Mouse (Mus musculus): ENCODE measurements around the gene Ddn. TPM values are rescaled to one million over a fixed set of nuclear protein-coding genes. Genes with fewer than 3 reads are reported as not detected.

The Ddn gene
- total RNA-seq, 1 experiment, result 0.22 TPM

- no peaks in the 10 kb centered on the region for H3K9me3 ChIP-seq (ENCODE audit: control insufficient read depth, insufficient read depth, low read depth, low read length)
- H3K4me3 ChIP-seq (ENCODE audit: insufficient read depth in 1 of 2, low read depth in 1 of 2, low read length in 2 of 2, poor library complexity in 1 of 2, severe bottlenecking in 1 of 2), result no peak overlapping the region
- TF ChIP-seq HCFC1 (IDR thresholded peaks at IDR 0.05; ENCODE audit: borderline replicate concordance, insufficient read depth, low read length) (no peak), ZC3H11A (IDR thresholded peaks at IDR 0.05; ENCODE audit: borderline replicate concordance, low read depth, low read length) (no peak), MAFK (IDR thresholded peaks at IDR 0.05; ENCODE audit: insufficient read depth, low read depth, low read length) (no peak)
- peaks cover 0 to 13% of the 10 kb centered on the region in 2 experiments; a peak in 2 of 4 replicates for H3K4me1 ChIP-seq (ENCODE audit: control insufficient read depth in 2 of 2, insufficient read depth in 2 of 2, low read length in 2 of 2, poor library complexity in 1 of 2)
- no peak for DNase-seq (ENCODE audit: low read depth, low spot score)
- no peaks in the 10 kb centered on the region for H3K36me3 ChIP-seq (ENCODE audit: control insufficient read depth, insufficient read depth, low read length, poor library complexity, severe bottlenecking)
- H3K9ac ChIP-seq (ENCODE audit: insufficient read depth, low read depth, low read length, poor library complexity, severe bottlenecking), result no peak overlapping the region
- in situ Hi-C loops (cut with MboI; ENCODE audit: low sequenced_read_pairs in 2 of 2, unreplicated experiment in 2 of 2), result no loop called here
- H3K27ac ChIP-seq (ENCODE audit: insufficient read depth, low read depth, low read length, poor library complexity, severe bottlenecking), result no peak overlapping the region
Observed at GRCm38 (mm10) chr15:98802926-98803325, 6.4 kb downstream of the Ddn start.

DNA sequence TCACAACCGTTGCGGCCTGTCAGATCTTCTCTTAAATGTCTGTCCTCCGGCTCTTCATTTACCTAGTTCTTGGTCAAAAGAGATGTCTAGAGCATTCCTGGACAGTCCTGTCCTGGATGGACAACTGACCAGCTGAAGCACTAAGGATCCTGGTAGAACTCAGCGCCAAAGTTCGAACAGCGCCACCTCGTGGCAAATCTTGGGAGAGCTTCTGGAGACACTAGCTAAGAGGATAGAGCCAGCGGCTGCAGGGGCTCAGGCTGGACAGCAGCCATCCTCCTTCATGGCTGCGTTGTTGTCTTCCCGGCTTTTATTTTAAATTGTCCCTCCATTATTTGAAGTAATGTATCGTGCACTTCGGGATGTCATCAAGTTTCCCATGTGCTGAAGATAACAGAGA, 9.9 kb downstream of the Ddn start:
- Histone ChIP-seq H3K4me3 (ENCODE audit: insufficient read depth in 1 of 2, low read depth in 1 of 2, low read length in 2 of 2, poor library complexity in 1 of 2, severe bottlenecking in 1 of 2) (no peak overlapping the region), H3K4me1 (ENCODE audit: control insufficient read depth in 2 of 2, insufficient read depth in 2 of 2, low read length in 2 of 2, poor library complexity in 1 of 2) (peaks cover 0 to 6% of the 10 kb centered on the region in 2 experiments; a peak in 1 of 4 replicates), H3K9me3 (ENCODE audit: control insufficient read depth, insufficient read depth, low read depth, low read length) (no peaks in the 10 kb centered on the region), H3K36me3 (ENCODE audit: control insufficient read depth, insufficient read depth, low read length, poor library complexity, severe bottlenecking) (no peaks in the 10 kb centered on the region), H3K27ac (ENCODE audit: insufficient read depth, low read depth, low read length, poor library complexity, severe bottlenecking) (no peak overlapping the region), H3K9ac (ENCODE audit: insufficient read depth, low read depth, low read length, poor library complexity, severe bottlenecking) (no peak overlapping the region)
- TF ChIP-seq MAFK (IDR thresholded peaks at IDR 0.05; ENCODE audit: insufficient read depth, low read depth, low read length) (no peak), ZNF384 (IDR thresholded peaks at IDR 0.05; ENCODE audit: low read depth, low read length) (no peak), ZC3H11A (IDR thresholded peaks at IDR 0.05; ENCODE audit: borderline replicate concordance, low read depth, low read length) (no peak), HCFC1 (IDR thresholded peaks at IDR 0.05; ENCODE audit: borderline replicate concordance, insufficient read depth, low read length) (no peak), CHD2 (IDR thresholded peaks at IDR 0.05; ENCODE audit: low read depth, low read length) (no peak)
- in situ Hi-C loops (cut with MboI; ENCODE audit: low sequenced_read_pairs in 2 of 2, unreplicated experiment in 2 of 2), result loop anchor here in 1 of 2 experiments (25.0 kb wide), 1 partner anchor 288 kb away; the partner anchor contains the start of genes C1ql4 and Dnajc22
- no peak for DNase-seq (ENCODE audit: low read depth, low spot score)

DNA sequence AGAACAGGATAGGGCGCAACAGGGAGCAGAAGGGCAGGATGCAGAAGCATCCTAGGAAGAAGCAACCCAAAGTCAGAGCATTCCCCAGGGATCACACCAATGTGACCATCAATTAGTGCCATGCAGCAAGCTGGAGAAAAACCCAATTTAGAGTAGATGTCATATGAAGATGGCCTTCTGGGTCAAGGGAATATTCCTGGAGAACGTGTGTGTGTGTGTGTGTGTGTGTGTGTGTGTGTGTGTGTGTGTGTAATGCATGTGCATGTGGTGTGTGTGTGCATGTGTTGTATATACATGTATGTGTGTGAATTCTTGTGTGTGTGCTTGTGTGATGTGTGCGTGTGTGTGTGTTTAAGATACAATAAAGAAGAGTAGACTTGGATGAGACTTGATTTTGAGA, 10.4 kb downstream of the Ddn start:
- no peaks in the 10 kb centered on the region for H3K36me3 ChIP-seq (ENCODE audit: control insufficient read depth, insufficient read depth, low read length, poor library complexity, severe bottlenecking)
- no peak overlapping the region for H3K9ac ChIP-seq (ENCODE audit: insufficient read depth, low read depth, low read length, poor library complexity, severe bottlenecking)
- no peak overlapping the region for H3K27ac ChIP-seq (ENCODE audit: insufficient read depth, low read depth, low read length, poor library complexity, severe bottlenecking)
- DNase-seq (ENCODE audit: low read depth, low spot score), result no peak
- in situ Hi-C loops (cut with MboI; ENCODE audit: low sequenced_read_pairs in 2 of 2, unreplicated experiment in 2 of 2), result loop anchor here in 1 of 2 experiments (25.0 kb wide), 1 partner anchor 288 kb away; the partner anchor contains the start of genes C1ql4 and Dnajc22
- no peaks in the 10 kb centered on the region for H3K9me3 ChIP-seq (ENCODE audit: control insufficient read depth, insufficient read depth, low read depth, low read length)
- H3K4me3 ChIP-seq (ENCODE audit: insufficient read depth in 1 of 2, low read depth in 1 of 2, low read length in 2 of 2, poor library complexity in 1 of 2, severe bottlenecking in 1 of 2), result no peak overlapping the region
- H3K4me1 ChIP-seq (ENCODE audit: control insufficient read depth in 2 of 2, insufficient read depth in 2 of 2, low read length in 2 of 2, poor library complexity in 1 of 2), result peaks cover 0 to 6% of the 10 kb centered on the region in 2 experiments; a peak in 1 of 4 replicates
- TF ChIP-seq HCFC1 (IDR thresholded peaks at IDR 0.05; ENCODE audit: borderline replicate concordance, insufficient read depth, low read length) (no peak), ZNF384 (IDR thresholded peaks at IDR 0.05; ENCODE audit: low read depth, low read length) (no peak), ZC3H11A (IDR thresholded peaks at IDR 0.05; ENCODE audit: borderline replicate concordance, low read depth, low read length) (no peak), MAFK (IDR thresholded peaks at IDR 0.05; ENCODE audit: insufficient read depth, low read depth, low read length) (no peak), CHD2 (IDR thresholded peaks at IDR 0.05; ENCODE audit: low read depth, low read length) (no peak)

- TF ChIP-seq ZNF384 (IDR thresholded peaks at IDR 0.05; ENCODE audit: low read depth, low read length) (no peak), CHD2 (IDR thresholded peaks at IDR 0.05; ENCODE audit: low read depth, low read length) (no peak), HCFC1 (IDR thresholded peaks at IDR 0.05; ENCODE audit: borderline replicate concordance, insufficient read depth, low read length) (no peak), ZC3H11A (IDR thresholded peaks at IDR 0.05; ENCODE audit: borderline replicate concordance, low read depth, low read length) (no peak), MAFK (IDR thresholded peaks at IDR 0.05; ENCODE audit: insufficient read depth, low read depth, low read length) (no peak)
- Histone ChIP-seq H3K9me3 (ENCODE audit: control insufficient read depth, insufficient read depth, low read depth, low read length) (no peaks in the 10 kb centered on the region), H3K27ac (ENCODE audit: insufficient read depth, low read depth, low read length, poor library complexity, severe bottlenecking) (no peak overlapping the region), H3K4me3 (ENCODE audit: insufficient read depth in 1 of 2, low read depth in 1 of 2, low read length in 2 of 2, poor library complexity in 1 of 2, severe bottlenecking in 1 of 2) (peak overlapping the region in 1 of 2 experiments; percentile 28; a peak in 1 of 4 replicates), H3K36me3 (ENCODE audit: control insufficient read depth, insufficient read depth, low read length, poor library complexity, severe bottlenecking) (no peaks in the 10 kb centered on the region), H3K9ac (ENCODE audit: insufficient read depth, low read depth, low read length, poor library complexity, severe bottlenecking) (no peak overlapping the region), H3K4me1 (ENCODE audit: control insufficient read depth in 2 of 2, insufficient read depth in 2 of 2, low read length in 2 of 2, poor library complexity in 1 of 2) (peaks cover 0 to 6% of the 10 kb centered on the region in 2 experiments; a peak in 1 of 4 replicates)
- no peak for DNase-seq (ENCODE audit: low read depth, low spot score)
- in situ Hi-C loops (cut with MboI; ENCODE audit: low sequenced_read_pairs in 2 of 2, unreplicated experiment in 2 of 2), result loop anchor here in 1 of 2 experiments (25.0 kb wide), 1 partner anchor 289 kb away; the partner anchor contains the start of genes C1ql4 and Dnajc22
Observed at GRCm38 (mm10) chr15:98797835-98798492, 11.3 kb downstream of the Ddn start.

All from ES-E14 (cell line).